Mouse (Mus musculus): ENCODE measurements at regions not wholly inside any gene's neighbourhood (a gene's known extent, or its start where the extent isn't known, plus 50 kb on each side); places are given as distances from the start of the nearest gene placed in this dataset.

DNA sequence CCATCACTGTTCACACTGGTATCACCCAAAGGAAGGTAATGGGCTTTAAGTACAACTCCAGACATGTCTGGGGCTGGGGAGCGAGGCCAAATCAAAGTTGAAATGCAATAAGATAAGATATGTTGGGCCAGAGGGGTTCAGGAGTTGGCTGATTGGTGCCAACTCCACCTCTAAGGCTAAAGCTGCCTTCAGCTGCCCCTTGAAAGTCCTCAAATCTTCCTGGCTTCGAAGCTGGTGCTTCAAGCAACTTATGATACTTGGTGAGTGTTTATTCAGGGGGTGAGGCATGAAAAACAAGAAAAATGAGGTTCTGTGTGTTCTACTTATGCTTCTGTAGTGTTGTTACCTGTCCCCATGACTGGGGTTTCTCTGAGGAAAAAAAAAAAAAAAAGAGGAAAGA is 185.3 kb upstream of the Zfp703 start:
- DNase-seq (ENCODE audit: low read depth, low spot score) = no peak
- Histone ChIP-seq H3K27me3 (ENCODE audit: control insufficient read depth, insufficient read depth, low read length, poor library complexity, severe bottlenecking) (no peaks in the 10 kb centered on the region), H3K36me3 (ENCODE audit: control insufficient read depth, insufficient read depth, low read length, poor library complexity, severe bottlenecking) (no peaks in the 10 kb centered on the region)

DNA sequence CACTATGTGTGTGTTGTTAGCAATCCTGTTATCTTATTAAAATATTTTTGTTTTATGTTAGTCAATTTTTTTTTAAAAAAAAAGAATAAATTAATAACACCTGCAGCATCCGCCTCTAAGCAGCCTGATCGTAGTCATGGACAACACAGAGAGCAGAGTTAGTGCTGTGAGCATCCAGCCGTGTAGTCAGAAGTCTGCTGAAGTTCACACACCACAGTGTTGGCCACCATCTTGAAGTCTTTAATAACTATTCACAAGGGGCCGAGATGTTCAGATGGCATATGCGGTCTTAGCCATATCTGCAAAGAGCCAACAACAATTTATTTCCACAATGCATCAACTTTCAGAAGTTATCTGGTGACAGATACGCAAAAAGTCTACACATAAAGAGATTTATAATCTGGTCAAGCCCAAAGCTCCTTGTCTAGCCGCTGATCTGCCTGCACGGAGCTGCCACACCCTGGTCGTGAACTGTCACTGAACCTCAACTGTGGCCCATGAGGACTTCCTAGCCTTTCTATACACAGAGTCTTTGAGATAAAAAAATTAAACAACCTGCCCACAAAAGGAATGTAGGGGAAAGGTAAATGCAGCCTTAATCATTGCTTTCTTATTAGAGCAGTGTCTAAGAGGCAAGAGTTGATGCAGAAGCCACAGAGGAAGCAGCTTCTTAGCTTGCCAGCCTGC is 183.4 kb upstream of the Zfp703 start:
- H3K27me3 ChIP-seq (ENCODE audit: control insufficient read depth, insufficient read depth, low read length, poor library complexity, severe bottlenecking) = no peaks in the 10 kb centered on the region
- H3K36me3 ChIP-seq (ENCODE audit: control insufficient read depth, insufficient read depth, low read length, poor library complexity, severe bottlenecking) = no peaks in the 10 kb centered on the region

DNA sequence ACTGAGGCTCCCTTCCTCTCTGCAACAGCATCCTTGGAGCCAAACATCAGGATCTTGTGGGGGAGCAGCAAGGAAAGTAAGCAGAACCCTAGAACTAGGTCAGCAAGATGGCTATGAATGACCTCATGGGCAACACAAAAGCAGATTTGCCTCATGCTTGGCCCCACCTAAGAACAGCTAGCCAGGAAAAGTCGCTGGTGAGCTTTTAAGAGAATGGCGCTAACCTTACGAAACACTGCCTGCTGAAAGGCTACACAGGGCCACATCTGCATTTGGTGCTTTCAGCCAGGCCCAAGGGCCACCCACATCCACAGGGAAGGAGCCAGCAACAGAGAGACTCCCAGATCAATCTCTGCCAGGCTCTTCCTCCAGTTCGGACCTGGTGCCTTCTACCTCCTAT is 182.7 kb upstream of the Zfp703 start:
- no peak for DNase-seq (ENCODE audit: low read depth, low spot score)
- Histone ChIP-seq H3K36me3 (ENCODE audit: control insufficient read depth, insufficient read depth, low read length, poor library complexity, severe bottlenecking) (no peaks in the 10 kb centered on the region), H3K27me3 (ENCODE audit: control insufficient read depth, insufficient read depth, low read length, poor library complexity, severe bottlenecking) (no peaks in the 10 kb centered on the region)

More for the DNA sequence above, 183.4 kb upstream of the Zfp703 start:
- DNase-seq (ENCODE audit: low read depth, low spot score) = no peak

GRCm38 (mm10) chr8:26795616-26796015 is 181.5 kb upstream of the Zfp703 start:
- DNase-seq (ENCODE audit: low read depth, low spot score) = no peak
- no peaks in the 10 kb centered on the region for H3K27me3 ChIP-seq (ENCODE audit: control insufficient read depth, insufficient read depth, low read length, poor library complexity, severe bottlenecking)
- no peaks in the 10 kb centered on the region for H3K36me3 ChIP-seq (ENCODE audit: control insufficient read depth, insufficient read depth, low read length, poor library complexity, severe bottlenecking)

DNA sequence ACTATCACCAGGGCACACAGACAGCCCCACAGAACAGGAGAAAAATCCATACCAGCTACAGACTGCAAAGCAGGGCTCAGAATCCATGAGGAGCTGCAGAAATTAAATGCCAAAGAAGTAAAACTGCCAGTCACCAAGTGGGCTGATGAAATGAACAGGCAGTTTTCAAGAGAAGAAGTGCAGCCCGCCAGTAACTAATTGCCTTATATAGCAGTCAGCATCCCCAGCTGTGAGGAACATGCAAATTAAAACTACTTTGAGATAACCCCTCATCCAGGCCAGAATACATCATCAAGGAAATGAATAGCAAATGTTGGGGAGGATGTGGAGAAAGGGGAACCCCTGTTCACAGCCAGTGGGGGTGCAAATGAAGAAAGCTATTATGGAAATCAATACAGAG is 177.3 kb upstream of the Zfp703 start:
- no peak for DNase-seq (ENCODE audit: low read depth, low spot score)
- Histone ChIP-seq H3K27me3 (ENCODE audit: control insufficient read depth, insufficient read depth, low read length, poor library complexity, severe bottlenecking) (no peaks in the 10 kb centered on the region), H3K36me3 (ENCODE audit: control insufficient read depth, insufficient read depth, low read length, poor library complexity, severe bottlenecking) (no peaks in the 10 kb centered on the region)

DNA sequence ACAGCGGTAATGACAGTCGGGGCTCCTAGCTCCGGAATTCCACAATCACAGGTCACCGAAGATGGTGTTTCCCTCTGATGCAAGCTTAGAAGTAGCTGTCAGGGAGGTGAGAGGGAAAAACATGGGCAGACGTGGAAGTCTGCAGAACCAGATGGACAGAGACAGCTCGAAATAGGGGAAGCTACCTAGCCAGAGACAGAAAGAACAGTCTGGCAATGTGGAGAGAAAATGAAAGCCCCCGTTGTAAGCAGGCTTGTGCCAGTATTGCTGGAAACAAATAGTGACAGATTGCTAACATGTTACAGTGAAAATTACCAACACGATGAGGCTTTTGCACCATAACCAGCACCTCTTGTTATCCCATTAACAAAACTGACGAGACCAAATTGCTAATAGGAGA is 173.0 kb upstream of the Zfp703 start:
- no peak for DNase-seq (ENCODE audit: low read depth, low spot score)
- no peaks in the 10 kb centered on the region for H3K36me3 ChIP-seq (ENCODE audit: control insufficient read depth, insufficient read depth, low read length, poor library complexity, severe bottlenecking)

DNA sequence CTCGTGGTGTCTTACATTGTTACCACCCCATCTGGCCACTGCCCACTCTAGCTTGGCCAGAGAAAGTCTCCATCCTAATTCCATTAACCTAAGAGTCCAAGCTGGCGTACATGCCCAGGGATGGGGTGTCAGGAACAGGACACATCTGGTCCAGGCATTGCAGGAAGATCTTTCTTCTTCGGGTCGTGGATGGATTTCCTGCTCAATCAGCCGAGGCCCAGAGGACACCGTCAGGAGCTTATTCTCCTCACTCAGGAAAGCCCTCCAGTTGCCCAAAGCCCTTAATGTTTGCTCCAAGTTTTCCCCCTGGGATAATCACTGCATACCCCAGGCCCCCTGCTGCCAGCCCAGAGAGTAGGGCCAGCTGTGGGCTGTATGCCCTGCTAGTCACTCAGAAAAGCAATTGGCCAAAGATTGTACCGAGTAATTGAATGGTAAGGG is 172.2 kb upstream of the Zfp703 start:
- H3K27me3 ChIP-seq (ENCODE audit: control insufficient read depth, insufficient read depth, low read length, poor library complexity, severe bottlenecking) = no peaks in the 10 kb centered on the region
- no peaks in the 10 kb centered on the region for H3K36me3 ChIP-seq (ENCODE audit: control insufficient read depth, insufficient read depth, low read length, poor library complexity, severe bottlenecking)
- no peak for DNase-seq (ENCODE audit: low read depth, low spot score)

More for the DNA sequence above, 173.0 kb upstream of the Zfp703 start:
- no peaks in the 10 kb centered on the region for H3K27me3 ChIP-seq (ENCODE audit: control insufficient read depth, insufficient read depth, low read length, poor library complexity, severe bottlenecking)

DNA sequence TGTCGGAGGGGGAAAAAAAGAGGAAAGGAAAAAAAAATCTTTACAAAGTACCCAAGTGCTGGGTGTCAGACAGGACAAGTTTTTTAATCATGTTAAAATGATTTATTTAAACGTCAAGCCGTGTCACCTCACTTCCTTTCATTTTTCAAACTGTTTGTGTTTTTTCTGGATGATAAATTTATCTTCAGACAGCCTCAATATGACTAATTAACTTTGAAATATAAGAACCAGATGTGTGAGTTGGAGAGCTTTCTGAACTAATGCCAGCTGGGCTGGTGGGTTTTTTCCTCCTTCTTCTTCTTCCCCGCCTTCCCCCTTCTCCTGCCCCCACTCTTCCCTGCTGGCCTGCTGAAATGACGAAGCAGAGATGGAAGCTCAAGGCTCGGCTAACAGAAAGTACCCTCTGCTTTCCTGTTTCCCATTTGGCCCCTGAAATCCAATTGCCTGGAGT is 171.7 kb upstream of the Zfp703 start:
- Histone ChIP-seq H3K27me3 (ENCODE audit: control insufficient read depth, insufficient read depth, low read length, poor library complexity, severe bottlenecking) (no peaks in the 10 kb centered on the region), H3K36me3 (ENCODE audit: control insufficient read depth, insufficient read depth, low read length, poor library complexity, severe bottlenecking) (no peaks in the 10 kb centered on the region)
- no peak for DNase-seq (ENCODE audit: low read depth, low spot score)

GRCm38 (mm10) chr8:26808111-26808651 is 168.9 kb upstream of the Zfp703 start:
- H3K36me3 ChIP-seq (ENCODE audit: control insufficient read depth, insufficient read depth, low read length, poor library complexity, severe bottlenecking) = no peaks in the 10 kb centered on the region
- no peak for DNase-seq (ENCODE audit: low read depth, low spot score)
- H3K27me3 ChIP-seq (ENCODE audit: control insufficient read depth, insufficient read depth, low read length, poor library complexity, severe bottlenecking) = no peaks in the 10 kb centered on the region

- Histone ChIP-seq H3K36me3 (ENCODE audit: control insufficient read depth, insufficient read depth, low read length, poor library complexity, severe bottlenecking) (no peaks in the 10 kb centered on the region), H3K27me3 (ENCODE audit: control insufficient read depth, insufficient read depth, low read length, poor library complexity, severe bottlenecking) (no peaks in the 10 kb centered on the region)
- no peak for DNase-seq (ENCODE audit: low read depth, low spot score)
Measured at GRCm38 (mm10) chr8:26808771-26809170, 168.4 kb upstream of the Zfp703 start.

DNA sequence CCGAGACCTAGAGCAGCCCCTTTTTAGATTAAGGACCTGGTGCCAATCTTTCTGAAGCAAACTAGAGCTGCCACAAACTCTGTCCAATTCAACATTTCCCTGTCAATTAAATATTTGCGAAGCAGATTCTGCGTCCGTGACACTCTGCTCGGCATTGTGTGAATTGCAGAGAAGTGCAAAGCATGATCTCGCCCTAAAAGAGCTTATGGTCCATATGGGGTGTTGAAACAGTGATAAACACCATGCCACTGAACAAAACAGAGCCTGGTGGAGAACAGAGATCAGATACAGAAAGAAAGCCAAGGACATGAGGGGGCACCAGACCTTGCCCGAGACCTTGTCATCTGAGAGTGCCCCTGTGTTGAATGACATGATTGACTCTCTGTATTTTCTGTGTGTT is 167.2 kb upstream of the Zfp703 start:
- no peak for DNase-seq (ENCODE audit: low read depth, low spot score)
- no peaks in the 10 kb centered on the region for H3K27me3 ChIP-seq (ENCODE audit: control insufficient read depth, insufficient read depth, low read length, poor library complexity, severe bottlenecking)
- H3K36me3 ChIP-seq (ENCODE audit: control insufficient read depth, insufficient read depth, low read length, poor library complexity, severe bottlenecking) = no peaks in the 10 kb centered on the region

DNA sequence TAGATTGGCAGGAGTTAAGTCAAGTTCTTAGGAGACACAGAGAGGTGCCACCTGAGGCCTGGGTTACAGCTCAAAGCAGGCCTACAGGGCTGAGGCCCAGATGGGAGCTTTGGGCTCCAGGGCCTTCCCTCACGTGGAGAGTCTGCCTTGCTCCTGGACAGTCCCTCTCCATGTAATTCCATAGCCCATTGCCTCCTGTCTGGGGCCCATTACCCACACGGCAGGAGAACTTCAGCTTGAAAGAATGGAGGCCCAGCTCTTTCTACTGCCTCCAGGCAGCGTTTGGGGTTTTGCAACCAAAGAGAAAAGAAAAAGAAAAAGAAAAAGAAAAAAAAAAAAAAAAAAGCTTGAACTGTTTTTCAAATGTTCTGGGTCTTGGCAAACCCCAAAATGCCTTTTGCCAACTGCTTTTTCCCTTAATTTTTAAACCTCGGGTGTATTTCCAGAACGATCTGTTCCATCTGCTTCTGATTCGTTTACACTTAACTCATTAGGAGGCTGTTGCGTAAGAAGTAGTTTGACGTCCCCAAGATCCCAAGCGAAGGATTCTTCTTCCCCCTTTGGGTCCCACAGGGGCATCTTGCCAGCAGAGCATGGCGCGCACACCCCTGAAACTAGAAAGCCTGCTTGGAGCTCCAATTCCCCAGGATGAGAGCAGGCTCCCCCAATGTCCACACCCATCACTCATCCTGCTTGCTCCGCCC is 165.4 kb upstream of the Zfp703 start:
- H3K36me3 ChIP-seq (ENCODE audit: control insufficient read depth, insufficient read depth, low read length, poor library complexity, severe bottlenecking) = no peaks in the 10 kb centered on the region
- DNase-seq (ENCODE audit: low read depth, low spot score) = no peak
- H3K27me3 ChIP-seq (ENCODE audit: control insufficient read depth, insufficient read depth, low read length, poor library complexity, severe bottlenecking) = no peaks in the 10 kb centered on the region

DNA sequence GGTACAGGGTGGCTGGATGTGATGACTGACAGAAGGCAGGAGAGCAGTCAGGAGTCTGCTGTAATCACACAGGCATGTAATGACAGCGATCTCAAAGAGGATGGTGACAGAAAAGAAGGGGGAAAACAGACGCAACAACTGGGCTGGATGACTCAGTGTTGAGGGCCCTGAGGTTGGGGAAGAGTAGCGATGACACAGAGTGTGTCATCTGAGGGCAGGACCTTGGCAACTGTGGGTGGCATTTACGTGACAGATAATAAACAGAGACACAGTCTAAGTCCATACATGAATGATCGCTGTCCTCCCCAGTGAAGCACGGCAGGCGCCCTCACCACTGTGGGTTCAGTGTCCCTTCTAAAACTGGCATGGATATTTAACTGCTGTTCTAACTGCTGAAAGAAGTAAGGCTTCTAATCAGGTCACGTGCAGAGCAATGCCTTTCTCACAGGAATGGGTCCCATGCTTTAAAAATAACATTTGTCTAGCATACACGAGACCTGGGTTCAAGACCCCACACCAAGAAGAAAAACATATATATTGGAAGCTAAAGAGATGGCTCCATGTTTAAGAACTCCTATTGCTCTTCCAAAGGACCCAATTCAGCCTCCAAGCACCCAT is 163.8 kb upstream of the Zfp703 start:
- Histone ChIP-seq H3K36me3 (ENCODE audit: control insufficient read depth, insufficient read depth, low read length, poor library complexity, severe bottlenecking) (no peaks in the 10 kb centered on the region), H3K27me3 (ENCODE audit: control insufficient read depth, insufficient read depth, low read length, poor library complexity, severe bottlenecking) (no peaks in the 10 kb centered on the region)
- no peak for DNase-seq (ENCODE audit: low read depth, low spot score)

- H3K27me3 ChIP-seq (ENCODE audit: control insufficient read depth, insufficient read depth, low read length, poor library complexity, severe bottlenecking) = no peaks in the 10 kb centered on the region
- H3K36me3 ChIP-seq (ENCODE audit: control insufficient read depth, insufficient read depth, low read length, poor library complexity, severe bottlenecking) = no peaks in the 10 kb centered on the region
- DNase-seq (ENCODE audit: low read depth, low spot score) = no peak
Measured at GRCm38 (mm10) chr8:26815020-26815584, 162.0 kb upstream of the Zfp703 start.

DNA sequence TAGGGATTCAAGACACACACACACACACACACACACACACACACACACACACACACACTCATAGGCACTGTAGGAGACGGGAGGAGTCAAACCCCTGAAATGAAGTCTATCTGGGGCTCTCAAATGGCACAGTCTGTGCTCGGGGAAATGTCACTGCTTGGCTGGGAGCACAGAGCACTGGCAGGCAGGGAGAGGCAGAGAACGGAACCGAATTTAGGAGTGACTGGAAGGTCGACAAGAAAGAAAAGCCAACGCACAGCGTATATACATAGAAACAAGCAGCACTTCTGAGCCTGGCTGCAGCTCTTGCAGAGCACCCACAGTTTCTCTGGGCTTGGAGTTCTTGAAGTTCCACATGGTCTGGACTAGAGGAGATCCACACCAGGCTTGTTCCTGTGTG is 160.1 kb upstream of the Zfp703 start:
- no peaks in the 10 kb centered on the region for H3K36me3 ChIP-seq (ENCODE audit: control insufficient read depth, insufficient read depth, low read length, poor library complexity, severe bottlenecking)
- no peaks in the 10 kb centered on the region for H3K27me3 ChIP-seq (ENCODE audit: control insufficient read depth, insufficient read depth, low read length, poor library complexity, severe bottlenecking)
- no peak for DNase-seq (ENCODE audit: low read depth, low spot score)
